Mouse (Mus musculus) erythroblast, embryonic 14.5 days (primary cell): Measurements from ENCODE around the gene Crybb2.

ENCODE experiments used
- GATA1 ChIP-seq: IDR thresholded peaks from 2 replicates; pipeline ENCODE4 v1.6.1; 2012; ENCODE audit warnings: low read length, inconsistent platforms, mixed read lengths
- TAL1 ChIP-seq: IDR thresholded peaks from 3 replicates; pipeline ENCODE4 v1.6.1; 2012; ENCODE audit warnings: low read length, inconsistent platforms, mixed read lengths

- no peak for TF ChIP-seq TAL1
- no peak for TF ChIP-seq GATA1
These were observed 29.1 kb downstream of the Crybb2 start for GRCm38 (mm10) chr5:113040776-113041175.
